Mouse (Mus musculus) cerebellum, postnatal 14 days (tissue): ENCODE data around the gene Man1b1.

Experiments used
- DNase-seq, 2 experiments: peaks; one replicate each; pipeline ENCODE4 v3.0.0; 2021; ENCODE audit warnings: mixed read lengths in 2 of 2

Man1b1 gene

DNA sequence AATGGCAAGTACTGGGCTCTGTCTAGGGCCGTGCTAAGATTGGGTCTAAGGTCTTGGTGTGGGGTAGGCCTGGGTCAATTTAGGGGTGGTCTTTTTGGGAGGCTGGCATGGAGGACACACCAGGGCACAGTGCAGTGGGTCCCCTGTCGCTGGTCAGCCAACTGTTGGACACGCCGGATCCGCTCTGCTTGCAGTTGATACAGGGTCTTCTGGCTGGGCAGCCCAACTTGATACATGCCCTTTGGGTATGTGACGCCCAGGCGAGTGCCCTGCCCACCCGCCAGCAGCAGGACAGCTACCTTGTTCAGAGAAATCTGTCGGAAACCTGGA is 32.6 kb downstream of the Man1b1 start:
- DNase-seq = no peak

DNA sequence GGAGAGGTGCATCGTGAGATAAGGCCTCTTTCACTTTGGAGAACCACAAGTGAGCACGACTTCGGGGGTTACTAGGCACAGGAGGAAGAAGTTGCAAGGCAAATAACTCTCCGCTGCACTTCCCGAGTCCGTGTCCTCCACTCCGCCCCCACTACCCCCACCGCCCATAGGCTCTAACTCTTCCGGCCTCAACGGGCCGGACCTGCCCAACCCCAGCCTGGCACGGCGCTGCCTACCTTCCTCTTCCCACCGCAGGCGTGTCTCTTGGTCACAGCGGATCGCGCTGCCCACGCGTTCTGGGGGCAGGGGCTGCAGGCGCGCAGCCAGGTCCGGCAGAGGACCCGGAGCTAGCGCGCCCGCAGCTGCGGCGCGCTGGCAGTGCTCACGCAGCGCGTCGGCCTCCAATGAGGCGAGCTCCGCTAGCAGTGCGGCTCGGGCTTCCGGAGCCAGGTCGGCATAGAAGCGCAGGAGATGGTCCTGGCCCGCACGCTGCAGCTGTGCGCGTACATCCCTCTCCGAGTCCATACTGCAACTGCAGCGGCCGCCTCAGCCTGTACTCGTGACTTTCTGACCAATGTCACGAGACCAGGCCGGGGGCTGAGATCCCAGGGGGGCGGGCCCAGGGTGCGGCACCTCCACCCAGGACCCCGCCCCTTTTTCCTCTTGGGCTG is 33.1 kb downstream of the Man1b1 start, which contains the start of gene Uap1l1:
TSS of gene Uap1l1 (minus strand) at position 592 of the 671 bp plus-strand sequence.
- DNase-seq = peak; percentile 44 to 59

DNA sequence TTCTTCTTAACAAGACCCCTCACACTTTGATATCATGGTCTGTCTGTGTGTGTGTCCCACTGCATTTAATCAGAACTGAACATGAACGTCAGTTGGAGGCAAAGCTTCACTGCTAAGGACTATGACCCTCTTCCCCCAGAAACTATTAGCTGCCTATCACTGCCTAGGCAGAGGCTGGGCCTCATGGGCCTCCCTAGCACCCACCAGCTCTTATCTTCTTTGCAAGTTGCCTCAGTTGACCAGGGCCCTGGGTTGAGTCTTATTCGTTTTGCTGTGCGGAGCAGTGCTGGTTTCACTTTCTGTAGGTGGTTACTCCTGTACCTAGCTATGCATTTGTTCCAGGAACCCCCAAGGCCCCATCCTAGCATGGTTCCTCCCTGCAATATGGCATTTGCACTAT is 37.9 kb downstream of the Man1b1 start:
- no peak for DNase-seq

DNA sequence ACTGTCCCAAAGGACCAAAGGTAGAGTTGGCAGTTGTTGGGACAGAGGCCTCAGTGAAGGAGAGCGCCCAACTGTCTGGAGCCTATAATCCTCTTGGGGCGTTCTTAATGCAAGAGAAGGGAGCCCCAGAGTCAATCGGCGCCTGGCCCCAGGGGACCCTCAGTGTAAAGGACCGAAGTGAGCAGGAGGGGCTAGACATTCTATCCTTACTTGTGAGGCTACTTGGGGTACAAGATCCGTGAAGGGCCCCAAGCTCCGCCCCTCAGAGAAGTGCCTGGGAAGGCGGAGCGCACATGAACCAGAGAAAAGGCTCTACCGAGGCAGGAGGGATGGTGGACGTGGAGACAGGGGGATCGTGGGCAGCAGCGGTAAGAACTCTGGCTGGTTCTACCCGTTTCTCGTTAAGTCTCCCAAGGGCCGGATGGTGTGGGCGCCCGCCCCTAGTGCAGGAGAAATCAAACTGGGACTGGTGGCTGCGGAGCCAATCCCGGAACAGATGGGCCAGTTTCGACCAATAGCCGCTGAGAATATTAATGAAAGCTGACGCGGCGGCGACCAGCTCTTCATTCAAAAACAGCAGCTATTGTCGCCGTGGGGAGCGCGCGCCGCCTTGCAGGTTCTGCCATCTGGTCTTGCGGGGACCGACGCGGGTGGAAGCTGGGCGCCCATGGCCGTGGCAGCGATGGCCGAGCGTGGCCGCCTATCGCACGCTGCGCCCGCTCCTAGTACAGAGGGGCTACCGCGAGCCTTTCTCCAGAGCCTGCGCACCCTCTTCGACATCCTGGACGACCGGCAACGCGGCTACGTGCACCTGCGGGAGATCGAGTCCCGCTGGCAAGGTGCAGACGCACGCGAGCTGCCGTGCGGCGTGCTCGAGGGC is 39.9 kb downstream of the Man1b1 start, which contains the start of gene Sapcd2:
TSS of gene Sapcd2 (plus strand) at position 558 of the 880 bp plus-strand sequence.
- peak; percentile 87 to 92 for DNase-seq

DNA sequence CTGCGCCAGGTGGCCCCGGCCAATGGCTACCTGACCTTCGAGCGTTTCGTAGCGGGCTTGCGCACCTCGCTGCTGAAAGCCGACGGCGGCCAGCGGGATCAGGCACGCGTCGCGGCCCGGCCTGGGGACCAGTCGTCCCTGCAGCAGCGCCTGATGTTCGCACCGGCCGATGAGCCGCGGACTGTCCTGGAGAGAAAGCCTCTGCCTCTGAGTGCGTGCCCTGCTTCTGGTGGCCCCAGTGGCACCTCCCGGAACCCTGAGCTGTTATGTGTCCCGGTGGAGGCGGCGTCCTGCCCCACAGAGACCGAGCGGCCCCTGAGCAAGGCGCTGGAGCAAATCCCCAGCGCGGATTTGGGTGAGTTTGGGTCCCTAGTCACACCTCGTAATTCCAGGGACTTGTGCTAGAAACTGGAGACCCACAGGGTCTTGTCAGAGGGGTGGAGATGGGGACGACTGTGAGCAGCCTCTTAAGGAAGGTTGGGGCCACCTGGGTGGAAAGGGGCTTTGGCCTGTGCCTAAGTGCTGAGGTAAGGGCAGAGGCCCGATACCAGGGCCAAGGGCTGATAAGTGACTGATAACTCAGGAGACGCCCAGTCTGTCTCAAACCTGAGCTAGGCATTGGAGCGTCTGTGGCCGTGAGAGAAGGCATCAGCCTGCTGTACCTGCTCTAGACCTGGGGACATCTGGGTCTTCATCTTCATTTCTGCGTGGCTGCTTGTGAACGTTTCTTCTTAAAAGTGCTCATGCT is 40.7 kb downstream of the Man1b1 start:
- DNase-seq = no peak

DNA sequence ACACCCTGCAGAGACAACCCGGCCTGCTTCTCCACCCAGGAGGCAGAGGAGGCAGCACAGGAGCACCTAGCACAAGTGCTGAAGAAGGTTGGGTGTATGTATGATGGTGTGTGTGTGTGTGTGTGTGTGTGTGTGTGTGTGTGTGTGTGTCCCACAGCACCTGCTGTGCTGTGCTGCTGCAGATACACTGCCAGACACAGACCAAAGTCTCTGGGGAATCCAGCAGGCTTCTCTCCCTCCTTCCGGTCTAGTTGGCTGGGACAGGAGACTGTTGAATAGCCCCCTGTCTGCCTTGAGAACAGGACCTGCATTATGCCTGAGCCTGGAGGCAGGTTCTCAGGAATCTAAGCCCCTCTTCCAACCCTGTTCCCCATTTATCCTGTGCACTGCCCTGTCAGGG is 41.3 kb downstream of the Man1b1 start:
- no peak for DNase-seq

DNA sequence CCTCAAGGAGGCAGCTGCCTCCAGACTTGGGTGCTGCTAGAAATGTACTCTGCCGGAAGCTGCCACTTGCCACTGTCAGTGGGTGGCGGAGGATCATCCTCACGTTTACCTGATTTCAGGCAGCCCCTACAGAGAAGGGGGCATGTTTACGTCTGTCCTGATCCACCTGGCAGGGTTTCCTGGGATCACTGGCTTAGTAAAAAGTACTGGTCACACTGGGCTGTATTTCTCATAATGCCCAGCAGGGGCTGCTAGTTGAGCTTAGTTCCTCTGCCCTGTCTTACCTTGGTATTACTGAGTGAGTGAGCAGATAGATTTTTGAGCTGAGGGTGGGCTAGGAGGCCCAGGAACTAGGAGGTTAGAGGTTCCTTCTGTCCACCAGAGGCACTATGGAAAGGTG is 44.5 kb downstream of the Man1b1 start:
- peak; percentile 82 to 85 for DNase-seq

DNA sequence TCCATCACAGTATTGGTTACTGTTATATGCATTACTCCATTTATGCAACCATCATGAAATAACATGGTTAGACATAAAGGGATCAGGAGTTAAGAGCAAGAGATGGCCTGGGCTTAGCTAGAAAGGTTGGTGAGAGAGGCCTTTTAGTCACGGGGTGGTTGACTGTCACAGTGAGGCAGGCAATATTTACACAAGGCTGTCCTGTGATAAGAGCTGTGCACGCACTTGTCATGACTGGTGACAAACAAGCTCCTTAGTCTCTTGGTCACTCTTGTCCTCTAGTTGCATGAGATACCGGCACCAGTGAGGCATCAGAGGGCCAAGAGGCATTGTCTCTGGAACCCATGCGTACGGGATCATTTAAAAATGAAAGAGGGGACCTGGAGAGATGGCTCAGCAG is 52.4 kb downstream of the Man1b1 start:
- DNase-seq = no peak

DNA sequence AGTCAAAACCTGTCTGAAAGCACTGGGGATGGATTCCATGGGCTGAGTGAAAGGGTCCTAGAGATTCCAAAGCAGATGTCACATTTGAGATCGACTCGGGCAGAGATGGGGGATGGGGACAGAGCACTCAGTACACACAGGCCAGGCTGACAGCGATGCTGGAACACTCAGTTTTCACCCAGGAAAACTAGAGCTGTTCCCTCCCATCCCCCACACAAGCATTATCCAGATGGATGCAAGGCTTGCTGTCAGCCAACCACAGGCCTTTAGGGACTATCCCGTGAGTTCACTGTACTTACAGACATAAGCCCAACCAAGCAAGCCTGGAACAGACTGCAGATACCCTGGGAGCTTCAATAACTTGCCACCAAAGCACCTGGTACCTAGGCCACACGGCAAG is 59.1 kb downstream of the Man1b1 start:
- no peak for DNase-seq

DNA sequence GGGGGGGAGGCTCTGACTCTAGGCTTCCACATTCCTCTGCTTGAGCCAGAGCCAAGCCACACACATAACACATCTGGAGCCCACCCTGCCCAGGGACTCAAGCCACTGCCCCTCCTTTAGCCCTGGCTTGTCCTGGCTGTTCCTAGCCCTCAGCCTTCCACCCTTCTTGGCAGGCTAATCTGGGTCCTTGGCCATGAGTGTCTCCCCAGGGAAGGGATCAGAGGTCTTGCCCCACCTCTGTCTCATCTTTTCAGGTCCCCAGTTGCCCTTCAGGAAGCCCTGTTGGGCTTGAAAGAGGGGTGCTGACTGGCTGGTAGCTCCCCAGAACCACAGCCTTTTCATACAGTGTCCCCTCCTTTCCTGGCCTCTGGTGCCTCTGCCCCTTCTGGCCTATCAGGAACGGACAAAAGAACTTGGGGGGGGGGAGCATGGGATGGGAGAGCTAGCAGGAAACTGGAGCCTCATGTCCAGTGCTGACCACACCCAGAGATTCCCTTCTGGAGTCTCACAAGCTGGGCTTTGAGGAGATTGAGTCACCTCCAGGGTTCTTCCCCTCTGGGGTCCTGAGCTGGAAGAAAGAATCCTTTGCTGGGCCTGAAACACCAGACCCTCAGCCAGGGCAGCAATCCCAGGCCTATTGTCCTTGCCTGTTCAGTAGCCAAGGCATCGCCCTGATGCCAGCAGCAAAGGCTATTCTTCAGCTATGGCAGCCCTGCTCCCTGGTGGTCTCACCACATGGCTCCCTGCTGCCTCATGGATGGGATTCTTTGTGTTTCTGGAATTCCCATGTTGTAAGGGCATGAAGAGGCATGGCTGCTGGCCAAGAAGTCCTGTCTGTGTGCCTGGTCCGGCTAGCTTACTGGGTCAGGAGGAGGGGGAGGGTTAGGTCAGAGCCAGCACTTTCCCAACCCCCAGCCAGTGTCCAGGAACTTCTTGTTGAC is 62.4 kb downstream of the Man1b1 start:
- peak; percentile 62 to 67 for DNase-seq

DNA sequence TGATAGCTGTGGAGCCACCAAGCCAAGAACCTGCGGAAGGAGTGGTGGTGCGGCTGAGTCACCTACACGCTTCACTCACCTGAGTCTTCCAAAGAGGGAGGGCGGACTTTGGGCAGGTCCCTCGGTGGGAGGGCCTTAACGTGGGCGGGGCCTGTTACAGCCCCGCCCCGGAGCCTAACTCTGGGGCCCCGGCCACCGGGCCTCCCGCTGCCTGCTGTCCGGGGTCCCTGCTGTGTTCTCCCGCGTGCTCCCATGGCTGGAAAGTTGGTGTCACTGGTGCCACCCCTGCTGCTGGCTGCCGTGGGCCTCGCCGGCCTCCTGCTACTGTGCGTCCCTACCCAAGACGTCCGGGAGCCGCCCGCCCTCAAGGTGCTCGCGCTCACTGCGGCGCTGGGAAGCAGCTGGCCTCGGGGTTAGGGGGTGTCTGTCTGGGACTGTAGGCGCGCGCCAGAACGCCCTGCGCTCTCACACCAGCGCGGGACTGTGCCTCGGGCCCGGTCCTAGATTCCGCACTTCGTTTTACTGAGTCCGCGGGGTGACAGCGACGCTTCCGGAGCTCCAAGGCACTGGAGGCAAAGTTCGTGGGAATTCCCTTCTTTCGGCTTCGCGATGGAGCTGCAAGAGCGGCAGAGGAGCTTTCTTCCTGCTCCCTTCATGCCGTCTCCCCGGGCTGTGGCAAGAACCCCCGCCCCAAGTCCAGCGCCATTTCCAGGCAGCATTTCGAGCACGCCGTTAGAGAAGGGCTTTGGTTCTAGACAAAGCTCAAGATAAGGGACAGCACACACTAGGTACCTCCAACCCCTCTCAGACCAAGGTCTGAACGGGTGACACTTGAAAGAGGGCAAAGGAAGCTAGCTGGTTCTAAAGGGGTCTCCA is 63.8 kb downstream of the Man1b1 start, which contains the start of gene Entpd2:
TSS of gene Entpd2 (plus strand) at position 154 of the 876 bp plus-strand sequence.
- DNase-seq = peak in 1 of 2 experiments; percentile 50

DNA sequence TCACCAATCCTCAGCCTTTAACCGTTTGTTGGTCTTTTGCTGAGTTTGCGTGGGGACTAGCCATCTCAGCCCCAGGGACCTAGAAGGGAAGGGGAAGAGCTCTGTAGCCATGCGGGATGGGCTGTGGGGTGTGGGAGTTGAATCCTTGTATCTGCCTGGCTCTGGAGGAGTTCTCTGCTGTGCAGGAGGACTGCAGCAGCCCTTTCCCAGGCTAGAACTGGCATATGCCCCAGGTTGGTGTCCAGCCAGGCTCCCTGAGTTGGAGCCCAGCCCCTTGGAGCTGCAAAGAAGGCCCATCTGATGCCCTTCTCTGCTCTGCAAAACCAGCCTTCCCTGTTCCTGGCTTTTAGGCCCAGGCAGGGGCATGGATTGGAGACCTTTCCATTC is 64.5 kb downstream of the Man1b1 start:
- peak; percentile 87 to 88 for DNase-seq

DNA sequence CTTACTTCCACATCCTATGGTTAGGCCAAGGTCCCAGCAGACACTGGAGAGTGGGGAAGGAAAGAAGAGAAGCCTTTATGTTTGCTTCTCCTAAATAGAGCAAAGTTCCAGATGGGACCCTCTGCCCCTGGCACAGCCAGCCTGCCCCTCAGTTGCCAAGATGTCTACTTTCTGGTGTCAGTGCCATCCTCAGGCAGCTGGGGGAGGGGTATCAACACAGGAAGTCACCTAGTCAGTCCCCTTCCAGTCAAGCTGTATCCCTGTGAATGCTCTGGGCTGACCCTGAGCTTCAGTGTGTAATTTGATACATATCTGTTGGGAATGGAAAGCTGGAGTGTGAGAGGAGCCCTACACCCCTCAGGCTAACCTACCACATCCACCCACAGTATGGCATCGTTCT is 64.9 kb downstream of the Man1b1 start:
- peak; percentile 46 to 53 for DNase-seq

DNA sequence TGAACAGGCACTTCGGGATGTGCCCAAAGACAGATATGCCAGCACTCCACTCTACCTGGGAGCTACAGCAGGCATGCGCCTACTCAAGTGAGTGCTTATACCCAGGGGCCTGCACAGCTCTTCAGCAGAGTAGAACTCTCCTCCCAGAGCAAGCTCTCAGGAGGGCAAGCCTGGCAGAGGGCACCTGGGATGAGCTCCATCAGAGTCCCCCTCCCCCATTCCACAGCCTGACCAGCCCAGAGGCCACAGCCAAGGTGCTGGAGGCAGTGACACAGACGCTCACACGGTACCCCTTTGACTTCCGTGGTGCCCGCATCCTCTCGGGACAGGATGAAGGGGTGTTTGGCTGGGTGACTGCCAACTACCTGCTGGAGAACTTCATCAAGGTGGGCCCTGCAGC is 65.9 kb downstream of the Man1b1 start:
- DNase-seq = no peak

DNA sequence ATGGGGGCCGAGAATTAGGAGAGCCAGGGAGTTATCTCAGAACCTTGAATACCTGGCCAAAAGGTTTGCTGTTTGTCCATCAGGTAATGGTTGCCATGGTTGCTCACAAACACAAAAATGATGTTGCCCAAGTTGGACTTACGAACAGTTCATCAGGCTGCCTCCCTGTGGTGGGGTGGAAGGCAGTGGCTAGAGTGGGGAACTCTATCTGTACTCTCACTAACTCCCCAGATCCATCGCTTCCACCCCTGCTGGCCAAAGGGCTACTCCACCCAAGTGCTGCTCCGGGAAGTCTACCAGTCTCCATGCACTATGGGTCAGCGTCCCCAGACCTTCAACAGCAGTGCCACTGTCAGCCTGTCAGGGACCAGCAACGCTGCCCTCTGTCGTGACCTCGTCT is 66.9 kb downstream of the Man1b1 start, which contains the start of gene Npdc1:
TSS of gene Npdc1 (plus strand) at position 301 of the 400 bp plus-strand sequence.
- DNase-seq = no peak

DNA sequence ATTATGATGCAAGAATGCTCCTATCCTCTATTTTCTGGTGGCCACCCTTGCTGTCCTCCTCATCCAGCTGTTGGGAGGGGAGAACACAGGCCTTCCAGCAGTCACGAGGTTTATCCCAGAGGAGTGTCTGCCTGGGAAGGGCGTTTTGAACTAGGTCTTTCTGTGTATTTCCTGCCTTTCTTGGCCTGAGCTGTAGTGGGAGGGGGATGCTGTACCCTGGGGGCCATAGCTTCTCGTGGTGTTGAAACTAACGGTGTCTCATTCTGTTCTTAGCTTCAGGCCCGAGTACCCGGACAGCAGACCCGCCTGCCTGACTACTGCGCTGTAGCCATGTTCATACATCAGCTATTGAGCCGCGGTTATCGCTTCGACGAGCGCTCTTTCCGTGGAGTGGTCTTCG is 68.2 kb downstream of the Man1b1 start:
- DNase-seq = no peak

DNA sequence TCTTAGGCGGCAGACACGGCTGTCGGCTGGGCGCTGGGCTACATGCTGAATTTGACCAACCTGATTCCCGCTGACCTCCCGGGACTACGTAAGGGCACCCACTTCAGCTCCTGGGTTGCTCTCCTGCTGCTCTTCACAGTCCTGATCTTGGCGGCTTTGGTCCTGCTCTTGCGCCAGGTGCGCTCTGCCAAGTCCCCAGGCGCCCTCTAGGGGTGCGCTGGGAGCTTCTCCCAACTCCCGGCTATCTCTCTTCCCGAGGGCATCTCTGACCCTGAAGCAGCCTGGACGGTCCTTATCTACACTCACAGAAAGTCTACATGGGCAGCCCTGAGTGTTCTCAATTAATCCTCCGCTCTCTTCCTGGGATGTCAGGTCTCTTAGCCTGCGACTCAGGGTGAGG is 68.6 kb downstream of the Man1b1 start:
- peak; percentile 77 to 80 for DNase-seq
